Mouse (Mus musculus) forebrain, embryonic 14.5 days (tissue): ENCODE data around the gene Myg1. TPM values are rescaled to one million over a fixed set of nuclear protein-coding genes. Genes with fewer than 3 reads are reported as not detected.

Source experiments
- ATAC-seq: fragments of 200-750 bp; cut with Nextera tagmentation; 2 replicates; pipeline ENCODE4 v1.8.0; 2017; ENCODE audit warnings: mild to moderate bottlenecking, moderate library complexity
- DNase-seq: peaks from one replicate; pipeline ENCODE4 v3.0.0-alpha.2; 2015; ENCODE audit warnings: low spot score
- H3K27ac ChIP-seq: fragments of 300-500 bp; sonication (generic); 2 replicates; pipeline ENCODE4 v1.5.1; 2014; ENCODE audit warnings: low read depth, mild to moderate bottlenecking, control low read depth, low read length, moderate library complexity
- H3K27me3 ChIP-seq: fragments of 300-500 bp; sonication (generic); replicated peaks from 2 replicates; pipeline ENCODE4 v1.6.1; 2014; ENCODE audit warnings: low read length, control low read depth, mixed read lengths; ENCODE audit not compliant: control insufficient read depth, insufficient read depth
- H3K36me3 ChIP-seq: fragments of 300-500 bp; sonication (generic); 2 replicates; pipeline ENCODE4 v1.6.1; 2014; ENCODE audit warnings: low read length, control low read depth; ENCODE audit not compliant: control insufficient read depth, insufficient read depth
- H3K4me1 ChIP-seq: fragments of 300-500 bp; sonication (generic); 2 replicates; pipeline ENCODE4 v1.6.1; 2014; ENCODE audit warnings: antibody characterized with exemption, low read length, control low read depth; ENCODE audit not compliant: control insufficient read depth, insufficient read depth
- H3K4me2 ChIP-seq: fragments of 300-500 bp; sonication (generic); 2 replicates; pipeline ENCODE4 v1.6.1; 2014; ENCODE audit warnings: mild to moderate bottlenecking, control low read depth, low read length
- H3K4me3 ChIP-seq: fragments of 300-500 bp; sonication (generic); 2 replicates; pipeline ENCODE4 v1.5.1; 2014; ENCODE audit warnings: low read depth, low read length, control low read depth
- H3K9ac ChIP-seq: fragments of 300-500 bp; sonication (generic); 2 replicates; pipeline ENCODE4 v1.6.1; 2014; ENCODE audit warnings: mild to moderate bottlenecking, low read length, control low read depth, moderate library complexity
- H3K9me3 ChIP-seq: fragments of 300-500 bp; sonication (generic); replicated peaks from 2 replicates; pipeline ENCODE4 v1.6.1; 2016; ENCODE audit warnings: low read length, control low read depth, mixed read lengths; ENCODE audit not compliant: control insufficient read depth
- WGBS: fragments of 180-500 bp; shearing (Covaris S2); extraction: QIAGEN DNeasy Blood & Tissue Kit; methylation state at CpG from one replicate; pipeline ENCODE4 v1.1.7; 2014; 5-methylcytosine and 5-hydroxymethylcytosine counted together
- polyA plus RNA-seq: library from polyadenylated mRNA; unstranded; fragments of >200 nt; fragmentation: Nextera tagmentation; extraction: Ambion mirVana; gene quantifications from 2 replicates; pipeline ENCODE4 v1.2.1, GENCODE M21; 2014

Myg1 gene
- polyA plus RNA-seq, 1 experiment from 2014 or later: 108 TPM

DNA sequence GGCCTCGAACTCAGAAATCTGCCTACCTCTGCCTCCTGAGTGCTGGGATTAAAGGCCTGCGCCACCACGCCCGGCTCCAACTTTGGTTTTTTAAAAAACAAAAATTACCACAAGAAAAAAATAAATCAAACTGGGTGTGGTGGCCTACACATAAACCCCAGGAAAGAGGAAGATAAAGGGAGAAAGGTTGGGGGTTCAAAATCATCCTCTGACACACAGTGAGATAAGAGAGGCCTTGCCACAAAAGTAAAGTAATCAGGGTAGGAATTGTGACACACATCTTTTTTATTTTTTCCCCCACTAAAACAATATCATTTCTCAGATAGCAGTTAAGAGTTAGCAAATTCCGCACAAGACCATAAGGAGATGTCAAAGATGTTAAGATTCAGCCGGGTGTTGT lies 52.2 kb downstream of the Myg1 start:
- ATAC-seq (no peak), DNase-seq (no peak)
- H3K27ac ChIP-seq: no peak overlapping the region
- 92% methylated on average over 6 of the region's 6 CpGs for WGBS
- H3K4me3 ChIP-seq: no peak overlapping the region
- no peaks in the 10 kb centered on the region for H3K4me1 ChIP-seq
- no peaks in the 10 kb centered on the region for H3K36me3 ChIP-seq
- no peaks in the 10 kb centered on the region for H3K27me3 ChIP-seq
- no peak overlapping the region for H3K9ac ChIP-seq
- no peaks in the 10 kb centered on the region for H3K9me3 ChIP-seq
- no peak overlapping the region for H3K4me2 ChIP-seq

GRCm38 (mm10) chr15:102386640-102387039 lies 55.1 kb downstream of the Myg1 start:
- DNase-seq: no peak
- Histone ChIP-seq H3K27me3 (no peaks in the 10 kb centered on the region), H3K27ac (no peak overlapping the region), H3K4me1 (no peaks in the 10 kb centered on the region), H3K36me3 (no peaks in the 10 kb centered on the region), H3K4me2 (no peak overlapping the region), H3K9ac (no peak overlapping the region), H3K4me3 (no peak overlapping the region), H3K9me3 (no peaks in the 10 kb centered on the region)
- 51% methylated on average over 9 of the region's 9 CpGs for WGBS
- ATAC-seq: no peak

Other genes with a start within 250 kb of the Myg1 start
- gene Tns2, start 231.3 kb upstream of the Myg1 start, polyA plus RNA-seq: 5.5 and 8.2 TPM in 2 replicates
- 20.9 and 28.1 TPM in 2 replicates for gene Spryd3, start 195.5 kb upstream of the Myg1 start, polyA plus RNA-seq
- gene Igfbp6, start 187.3 kb upstream of the Myg1 start, polyA plus RNA-seq: 1.3 and 1.6 TPM in 2 replicates
- gene Soat2, start 181.2 kb upstream of the Myg1 start, polyA plus RNA-seq: not detected in 2 replicates
- gene Zfp740, start 128.5 kb upstream of the Myg1 start, polyA plus RNA-seq: 52.1 and 60.4 TPM in 2 replicates
- gene Csad, start 127.0 kb upstream of the Myg1 start, polyA plus RNA-seq: 23.3 and 25.6 TPM in 2 replicates
- gene Itgb7, start 99.8 kb upstream of the Myg1 start, polyA plus RNA-seq: 0.38 and 0.49 TPM in 2 replicates
- 4.0 and 5.3 TPM in 2 replicates for gene Rarg, start 74.2 kb upstream of the Myg1 start, polyA plus RNA-seq
- not detected in 2 replicates for gene Gm9918, start 61.1 kb upstream of the Myg1 start, polyA plus RNA-seq
- 43.8 and 48.8 TPM in 2 replicates for gene Mfsd5, start 52.3 kb upstream of the Myg1 start, polyA plus RNA-seq
- gene Espl1, start 35.4 kb upstream of the Myg1 start, polyA plus RNA-seq: 11.5 and 13.5 TPM in 2 replicates
- 509 and 642 TPM in 2 replicates for gene Pfdn5, start 5.6 kb upstream of the Myg1 start, polyA plus RNA-seq
- 43.2 and 48.2 TPM in 2 replicates for gene Aaas, start 19.1 kb downstream of the Myg1 start, polyA plus RNA-seq
- 0.33 and 0.39 TPM in 2 replicates for gene Sp7, start 35.5 kb downstream of the Myg1 start, polyA plus RNA-seq
- gene Sp1, start 74.4 kb downstream of the Myg1 start, polyA plus RNA-seq: 6.6 and 7.0 TPM in 2 replicates
- 0.11 and 0.25 TPM in 2 replicates for gene Amhr2, start 113.7 kb downstream of the Myg1 start, polyA plus RNA-seq
- 103 and 116 TPM in 2 replicates for gene Prr13, start 127.3 kb downstream of the Myg1 start, polyA plus RNA-seq
- gene Pcbp2, start 138.8 kb downstream of the Myg1 start, polyA plus RNA-seq: 187 and 226 TPM in 2 replicates
- gene Gm10337, start 172.0 kb downstream of the Myg1 start, polyA plus RNA-seq: 13.4 TPM in 1 of 2 replicates, not detected in the other
- 28.6 and 36.9 TPM in 2 replicates for gene Map3k12, start 185.4 kb downstream of the Myg1 start, polyA plus RNA-seq
- gene Tarbp2, start 186.5 kb downstream of the Myg1 start, polyA plus RNA-seq: 83.9 and 90.7 TPM in 2 replicates
- gene Npff, start 193.2 kb downstream of the Myg1 start, polyA plus RNA-seq: 1.3 and 1.4 TPM in 2 replicates